Mouse (Mus musculus) forebrain, embryonic 11.5 days (tissue): ENCODE measurements around the gene Osbpl8. TPM values are rescaled to one million over a fixed set of nuclear protein-coding genes. Genes with fewer than 3 reads are reported as not detected.

Source experiments
- ATAC-seq: fragments of 200-750 bp; cut with Nextera tagmentation; replicated peaks from 2 replicates; pipeline ENCODE4 v1.8.0; 2017; ENCODE audit warnings: moderate TSS enrichment; ENCODE audit not compliant: low FRiP score
- DNase-seq: peaks from one replicate; pipeline ENCODE4 v3.0.0-alpha.2; 2017; ENCODE audit warnings: low spot score
- H3K27ac ChIP-seq: fragments of 300-500 bp; sonication (generic); 2 replicates; pipeline ENCODE4 v1.5.1; 2014; ENCODE audit warnings: low read depth, low read length
- H3K27me3 ChIP-seq: fragments of 300-500 bp; sonication (generic); 2 replicates; pipeline ENCODE4 v1.6.1; 2014; ENCODE audit warnings: mild to moderate bottlenecking, low read length, mixed read lengths; ENCODE audit not compliant: control insufficient read depth, insufficient read depth
- H3K36me3 ChIP-seq: fragments of 300-500 bp; sonication (generic); 2 replicates; pipeline ENCODE4 v1.6.1; 2014; ENCODE audit warnings: mild to moderate bottlenecking, low read length, moderate library complexity, mixed read lengths; ENCODE audit not compliant: control insufficient read depth, insufficient read depth
- H3K4me1 ChIP-seq: fragments of 300-500 bp; sonication (generic); replicated peaks from 2 replicates; pipeline ENCODE4 v1.6.1; 2014; ENCODE audit warnings: low read length, mixed read lengths; ENCODE audit not compliant: control insufficient read depth, insufficient read depth
- H3K4me2 ChIP-seq: fragments of 300-500 bp; sonication (generic); 2 replicates; pipeline ENCODE4 v1.6.1; 2014; ENCODE audit warnings: low read depth, mild to moderate bottlenecking, low read length, moderate library complexity, mixed read lengths; ENCODE audit not compliant: severe bottlenecking
- H3K4me3 ChIP-seq: fragments of 300-500 bp; sonication (generic); 2 replicates; pipeline ENCODE4 v1.5.1; 2014; ENCODE audit warnings: low read depth, low read length
- H3K9ac ChIP-seq: fragments of 300-500 bp; sonication (generic); 2 replicates; pipeline ENCODE4 v1.6.1; 2014; ENCODE audit warnings: low read length
- H3K9me3 ChIP-seq: fragments of 300-500 bp; sonication (generic); 2 replicates; pipeline ENCODE4 v1.6.1; 2016; ENCODE audit warnings: low read length, mixed read lengths; ENCODE audit not compliant: control insufficient read depth
- WGBS: fragments of 180-500 bp; shearing (Covaris S2); extraction: QIAGEN DNeasy Blood & Tissue Kit; methylation state at CpG from one replicate; pipeline ENCODE4 v1.1.7; 2014; 5-methylcytosine and 5-hydroxymethylcytosine counted together
- polyA plus RNA-seq: library from polyadenylated mRNA; unstranded; fragments of >200 nt; fragmentation: Nextera tagmentation; extraction: Ambion mirVana; gene quantifications from 2 replicates; pipeline ENCODE4 v1.2.1, GENCODE M21; 2014

Osbpl8 gene
- polyA plus RNA-seq, 1 experiment from 2014 or later = 14.4 TPM

DNA sequence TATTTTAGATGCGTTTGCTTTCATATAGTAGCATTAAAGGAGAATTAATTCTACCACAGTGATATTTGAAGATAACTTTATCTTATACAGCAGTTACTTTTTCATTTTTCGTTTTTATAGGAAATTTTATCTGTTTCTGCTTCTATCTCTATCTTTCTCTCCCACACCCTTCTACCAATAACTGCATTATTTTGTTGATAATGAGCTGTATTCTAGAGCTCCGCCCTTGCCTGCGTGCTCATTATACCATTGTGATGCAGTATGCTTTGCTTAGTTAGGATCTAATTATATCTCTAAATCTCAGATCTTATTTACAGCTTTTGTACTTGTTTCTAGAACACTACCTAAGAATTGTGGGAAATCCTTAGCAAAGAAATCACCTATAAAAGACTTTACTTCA is 85.6 kb downstream of the Osbpl8 start:
- Histone ChIP-seq H3K36me3 (no peaks in the 10 kb centered on the region), H3K4me2 (no peak overlapping the region), H3K27ac (no peak overlapping the region), H3K9me3 (no peaks in the 10 kb centered on the region), H3K4me3 (no peak overlapping the region), H3K9ac (no peak overlapping the region), H3K27me3 (no peaks in the 10 kb centered on the region), H3K4me1 (no peaks in the 10 kb centered on the region)
- ATAC-seq (no peak), DNase-seq (no peak)
- 75% methylated on average over 4 of the region's 4 CpGs for WGBS

DNA sequence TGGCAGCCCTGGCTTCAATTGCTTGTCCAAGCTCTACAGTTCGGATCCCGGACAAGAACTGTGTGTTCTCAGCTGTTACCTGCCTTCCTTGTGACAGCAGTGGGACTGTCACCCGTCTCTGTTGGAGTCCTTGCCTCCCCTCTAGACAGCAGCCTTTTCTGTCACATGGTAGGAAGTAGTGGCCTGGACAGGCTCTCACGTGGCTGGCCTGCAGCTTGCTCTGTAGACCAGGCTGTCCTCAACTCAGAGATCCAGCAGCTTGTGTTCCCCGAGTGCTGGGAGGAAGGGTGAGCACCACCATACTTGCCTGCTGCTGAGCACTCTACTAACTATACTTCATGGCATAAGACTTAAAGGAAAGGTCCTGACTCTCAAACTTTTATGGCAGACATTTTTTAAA is 87.1 kb downstream of the Osbpl8 start:
- H3K4me1 ChIP-seq = no peaks in the 10 kb centered on the region
- no peaks in the 10 kb centered on the region for H3K36me3 ChIP-seq
- H3K27ac ChIP-seq = no peak overlapping the region
- DNase-seq (no peak), ATAC-seq (no peak)
- H3K4me3 ChIP-seq = no peak overlapping the region
- H3K27me3 ChIP-seq = no peaks in the 10 kb centered on the region
- 82% methylated on average over 5 of the region's 5 CpGs for WGBS
- no peak overlapping the region for H3K9ac ChIP-seq
- H3K4me2 ChIP-seq = no peak overlapping the region
- H3K9me3 ChIP-seq = no peaks in the 10 kb centered on the region

DNA sequence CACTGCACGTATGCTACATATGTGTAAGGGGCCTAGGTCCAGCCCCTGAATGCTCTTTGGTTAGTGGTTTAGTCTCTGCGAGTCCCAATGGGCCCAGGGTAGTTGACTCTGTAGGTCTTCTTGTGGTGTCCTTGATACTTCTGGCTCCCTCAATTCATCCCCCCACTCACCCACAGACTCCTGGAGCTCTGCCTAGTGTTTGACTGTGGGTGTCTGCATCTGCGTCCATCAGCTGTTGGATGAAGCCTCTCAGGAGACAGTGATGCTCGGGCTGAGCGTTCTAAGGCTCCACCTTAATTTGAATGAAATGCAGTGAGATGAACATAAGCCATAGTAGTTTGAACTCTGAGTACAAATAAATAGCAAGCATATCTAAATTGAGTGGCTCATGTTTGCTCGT is 90.7 kb downstream of the Osbpl8 start:
- Histone ChIP-seq H3K27me3 (no peaks in the 10 kb centered on the region), H3K9ac (no peak overlapping the region), H3K9me3 (no peaks in the 10 kb centered on the region), H3K27ac (no peak overlapping the region), H3K36me3 (no peaks in the 10 kb centered on the region), H3K4me2 (no peak overlapping the region), H3K4me1 (no peaks in the 10 kb centered on the region), H3K4me3 (no peak overlapping the region)
- 90% methylated on average over 6 of the region's 6 CpGs for WGBS
- no peak for DNase-seq
- no peak for ATAC-seq

DNA sequence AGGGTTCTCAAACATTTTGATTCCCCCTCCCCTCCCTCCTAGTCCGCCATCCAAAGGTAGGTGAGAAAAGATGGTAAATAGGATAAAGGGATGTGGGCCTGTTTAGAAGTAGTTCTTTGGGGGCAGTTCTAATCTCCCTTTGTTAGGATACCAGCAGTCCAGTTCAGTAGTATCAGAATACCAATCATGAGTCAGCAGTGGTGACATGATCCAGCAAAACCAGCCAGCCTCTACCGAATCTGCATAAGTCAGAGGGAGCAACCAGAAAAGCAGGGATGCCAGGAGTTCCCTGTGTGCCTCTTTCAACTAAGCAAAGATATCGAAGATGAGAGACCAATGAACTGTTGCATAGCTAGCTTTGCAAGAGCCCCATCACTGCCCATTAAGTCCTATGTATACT is 91.6 kb downstream of the Osbpl8 start:
- no peaks in the 10 kb centered on the region for H3K9me3 ChIP-seq
- 94% methylated on average over 3 of the region's 3 CpGs for WGBS
- no peak overlapping the region for H3K27ac ChIP-seq
- no peaks in the 10 kb centered on the region for H3K27me3 ChIP-seq
- DNase-seq (no peak), ATAC-seq (no peak)
- no peak overlapping the region for H3K9ac ChIP-seq
- no peaks in the 10 kb centered on the region for H3K4me1 ChIP-seq
- H3K4me2 ChIP-seq = no peak overlapping the region
- no peak overlapping the region for H3K4me3 ChIP-seq
- no peaks in the 10 kb centered on the region for H3K36me3 ChIP-seq

DNA sequence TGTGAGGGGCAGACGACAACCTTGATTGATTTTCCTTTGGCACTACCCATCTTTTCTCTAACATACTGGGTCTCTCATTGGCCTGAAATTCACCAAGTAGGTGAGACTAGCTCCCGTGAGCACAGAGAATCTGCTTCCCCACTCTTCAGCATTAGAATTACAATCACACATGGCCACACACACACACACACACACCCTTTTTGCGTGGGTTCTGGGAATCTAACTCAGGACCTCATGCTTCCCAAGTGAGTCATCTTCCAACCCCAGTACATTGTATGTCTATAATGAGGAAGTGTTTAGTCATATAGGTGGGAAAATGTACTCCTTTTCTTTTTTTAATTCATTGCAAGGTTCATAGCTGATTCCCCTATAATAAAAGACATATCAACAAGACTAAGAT is 92.8 kb downstream of the Osbpl8 start:
- Histone ChIP-seq H3K9ac (no peak overlapping the region), H3K4me3 (no peak overlapping the region), H3K27me3 (no peaks in the 10 kb centered on the region), H3K36me3 (no peaks in the 10 kb centered on the region), H3K27ac (no peak overlapping the region), H3K4me2 (no peak overlapping the region), H3K9me3 (no peaks in the 10 kb centered on the region), H3K4me1 (no peaks in the 10 kb centered on the region)
- no peak for DNase-seq
- 92% methylated on average over 3 of the region's 3 CpGs for WGBS
- ATAC-seq = no peak

DNA sequence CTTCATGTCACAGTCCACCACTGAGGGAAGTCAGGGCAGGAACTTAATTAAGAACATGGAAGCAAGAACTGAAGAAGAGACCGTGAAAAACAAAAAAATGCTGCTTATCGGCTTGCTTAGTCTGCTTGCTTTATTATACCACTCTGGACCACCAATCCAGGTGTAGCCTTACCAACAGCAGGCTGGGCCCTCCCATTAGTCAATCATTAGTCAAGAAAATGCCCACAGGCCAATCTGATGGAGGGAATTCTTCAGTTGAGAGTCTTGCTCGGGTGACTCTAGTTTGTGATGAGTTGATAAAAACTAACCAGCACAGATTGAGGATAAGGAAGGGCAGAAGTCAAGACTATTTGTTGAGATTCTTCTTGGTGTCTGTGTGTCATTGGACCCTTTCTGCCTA is 93.7 kb downstream of the Osbpl8 start:
- no peak for DNase-seq
- 95% methylated on average over 3 of the region's 3 CpGs for WGBS
- Histone ChIP-seq H3K9me3 (no peaks in the 10 kb centered on the region), H3K27me3 (no peaks in the 10 kb centered on the region), H3K36me3 (no peaks in the 10 kb centered on the region), H3K4me3 (no peak overlapping the region), H3K4me1 (no peaks in the 10 kb centered on the region), H3K4me2 (no peak overlapping the region), H3K27ac (no peak overlapping the region), H3K9ac (no peak overlapping the region)
- no peak for ATAC-seq

DNA sequence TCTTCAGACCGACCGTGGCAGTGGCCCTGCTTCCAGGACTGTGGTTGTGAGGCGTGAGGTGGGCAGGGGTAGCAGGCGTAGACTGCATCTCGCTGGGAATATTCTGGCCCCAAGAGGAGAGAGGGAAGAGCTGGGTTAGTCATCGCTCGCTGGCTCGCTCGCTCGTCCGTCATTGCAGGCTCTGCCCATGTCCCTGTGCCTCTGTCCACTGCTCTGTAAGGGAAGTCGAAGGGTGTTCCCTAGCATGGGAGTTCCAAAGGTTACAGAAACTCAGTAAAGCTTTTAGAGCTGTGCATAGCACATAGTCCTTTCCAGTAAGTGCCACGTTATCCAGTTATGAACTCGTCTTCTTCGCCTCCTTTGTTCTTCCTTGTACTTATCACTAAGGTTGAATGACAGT is 107.1 kb downstream of the Osbpl8 start:
- Histone ChIP-seq H3K9ac (no peak overlapping the region), H3K4me1 (0 out of 2 replicates have a peak, but pooled peaks cover 3% of the 10 kb centered on the region), H3K27ac (no peak overlapping the region), H3K36me3 (no peaks in the 10 kb centered on the region; the same call in 1 of the 2 replicates), H3K4me2 (no peak overlapping the region), H3K4me3 (no peak overlapping the region), H3K27me3 (no peaks in the 10 kb centered on the region), H3K9me3 (no peaks in the 10 kb centered on the region)
- 89% methylated on average over 15 of the region's 15 CpGs for WGBS
- DNase-seq = no peak
- no peak for ATAC-seq

DNA sequence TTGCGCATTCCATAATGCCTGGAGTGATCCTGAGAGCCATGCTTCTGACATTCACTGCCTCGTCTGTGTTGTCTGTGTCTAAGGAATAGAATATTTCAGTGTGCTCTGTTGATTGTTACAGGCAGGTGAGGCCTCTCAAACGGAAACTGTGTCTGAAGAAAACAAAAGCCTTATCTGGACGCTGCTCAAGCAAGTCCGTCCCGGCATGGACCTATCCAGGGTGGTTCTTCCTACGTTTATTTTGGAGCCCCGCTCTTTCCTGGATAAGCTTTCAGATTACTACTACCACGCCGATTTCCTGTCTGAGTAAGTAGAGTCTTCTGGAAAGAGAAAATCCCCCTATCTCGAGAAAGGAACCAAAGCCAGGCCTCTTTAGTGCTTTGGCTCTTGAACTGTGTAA is 108.4 kb downstream of the Osbpl8 start:
- no peak overlapping the region for H3K4me3 ChIP-seq
- DNase-seq = no peak
- 84% methylated on average over 11 of the region's 11 CpGs for WGBS
- H3K4me2 ChIP-seq = no peak overlapping the region
- no peaks in the 10 kb centered on the region for H3K27me3 ChIP-seq
- H3K36me3 ChIP-seq = no peaks in the 10 kb centered on the region; the same call in 1 of the 2 replicates
- no peak for ATAC-seq
- no peaks in the 10 kb centered on the region for H3K9me3 ChIP-seq
- H3K27ac ChIP-seq = no peak overlapping the region
- 0 out of 2 replicates have a peak, but pooled peaks cover 3% of the 10 kb centered on the region for H3K4me1 ChIP-seq
- H3K9ac ChIP-seq = no peak overlapping the region

DNA sequence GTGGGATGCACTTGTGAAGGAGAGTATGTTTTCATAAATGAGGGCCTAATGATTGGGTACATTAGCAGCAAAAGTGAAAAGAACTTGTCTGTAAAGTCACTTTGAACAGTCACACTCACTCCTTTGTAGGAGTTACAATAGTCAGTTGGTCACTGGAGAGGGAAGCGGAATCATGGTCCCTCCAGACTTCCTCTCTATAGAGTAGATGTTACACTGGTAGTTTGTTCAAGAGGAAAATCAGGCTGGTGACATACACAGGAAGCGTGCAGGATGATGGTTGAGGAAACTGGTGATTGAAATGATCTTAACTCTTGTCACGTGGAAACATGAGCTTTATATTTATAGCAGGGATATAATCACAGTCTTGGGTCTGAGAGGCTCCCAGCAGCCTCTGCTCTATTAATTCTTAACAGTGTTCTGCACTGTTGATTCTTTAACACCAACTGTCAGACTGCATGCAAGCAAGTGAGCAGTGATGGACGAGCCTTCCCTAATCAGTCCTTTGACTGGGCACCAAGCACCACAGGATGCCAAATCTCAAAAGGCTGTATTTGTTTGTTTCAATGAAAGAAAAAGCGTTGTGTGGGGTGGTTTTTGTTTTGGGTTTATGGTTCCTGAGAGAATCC is 109.0 kb downstream of the Osbpl8 start:
- no peak overlapping the region for H3K9ac ChIP-seq
- no peaks in the 10 kb centered on the region for H3K9me3 ChIP-seq
- 0 out of 2 replicates have a peak, but pooled peaks cover 3% of the 10 kb centered on the region for H3K4me1 ChIP-seq
- no peak overlapping the region for H3K4me3 ChIP-seq
- no peak for DNase-seq
- H3K36me3 ChIP-seq = no peaks in the 10 kb centered on the region; the same call in 1 of the 2 replicates
- ATAC-seq = peak; percentile 60; the same call in 1 of the 2 replicates
- no peak overlapping the region for H3K4me2 ChIP-seq
- no peaks in the 10 kb centered on the region for H3K27me3 ChIP-seq
- WGBS = 29% methylated on average over 5 of the region's 5 CpGs
- H3K27ac ChIP-seq = no peak overlapping the region; the same call in 1 of the 2 replicates
